Mouse (Mus musculus): ENCODE data around the gene Tspan17. TPM values are rescaled to one million over a fixed set of nuclear protein-coding genes. Genes with fewer than 3 reads are reported as not detected.

Gene Tspan17
- polyA plus RNA-seq, 1 experiment from 2014 or later, result 1.8 TPM

GRCm38 (mm10) chr13:54797861-54798643 is 8.9 kb downstream of the Tspan17 start:
- H3K36me3 ChIP-seq, result no peaks in the 10 kb centered on the region
- H3K4me2 ChIP-seq, result no peak overlapping the region
- H3K9ac ChIP-seq, result no peak overlapping the region
- H3K27me3 ChIP-seq (replicated peaks), result peaks cover 48% of the 10 kb centered on the region
- no peak for ATAC-seq
- 70% methylated on average over 16 of the region's 16 CpGs for WGBS (ENCODE audit: insufficient replicate concordance)
- no peak overlapping the region for H3K27ac ChIP-seq
- H3K4me1 ChIP-seq, result no peaks in the 10 kb centered on the region
- H3K9me3 ChIP-seq (replicated peaks), result no peaks in the 10 kb centered on the region
- no peak overlapping the region for H3K4me3 ChIP-seq

- no peak overlapping the region for H3K4me2 ChIP-seq
- peaks cover 41% of the 10 kb centered on the region for H3K27me3 ChIP-seq (replicated peaks)
- no peaks in the 10 kb centered on the region for H3K36me3 ChIP-seq
- ATAC-seq, result no peak
- 53% methylated on average over 10 of the region's 10 CpGs for WGBS (ENCODE audit: insufficient replicate concordance)
- H3K4me3 ChIP-seq, result no peak overlapping the region
- no peak overlapping the region for H3K9ac ChIP-seq
- H3K27ac ChIP-seq, result no peak overlapping the region
- no peaks in the 10 kb centered on the region for H3K9me3 ChIP-seq (replicated peaks)
- no peaks in the 10 kb centered on the region for H3K4me1 ChIP-seq
Measured at GRCm38 (mm10) chr13:54798740-54799139, 9.6 kb downstream of the Tspan17 start.

GRCm38 (mm10) chr13:54799701-54800100 is 10.5 kb downstream of the Tspan17 start:
- no peaks in the 10 kb centered on the region for H3K9me3 ChIP-seq (replicated peaks)
- no peak overlapping the region for H3K27ac ChIP-seq
- 14% methylated on average over 9 of the region's 9 CpGs for WGBS (ENCODE audit: insufficient replicate concordance)
- H3K4me1 ChIP-seq, result no peaks in the 10 kb centered on the region
- H3K4me2 ChIP-seq, result no peak overlapping the region
- no peak overlapping the region for H3K9ac ChIP-seq
- H3K4me3 ChIP-seq, result no peak overlapping the region
- H3K36me3 ChIP-seq, result no peaks in the 10 kb centered on the region
- no peak for ATAC-seq
- H3K27me3 ChIP-seq (replicated peaks), result peaks cover 39% of the 10 kb centered on the region

GRCm38 (mm10) chr13:54800206-54800605 is 11.0 kb downstream of the Tspan17 start:
- Histone ChIP-seq H3K9me3 (replicated peaks) (no peaks in the 10 kb centered on the region), H3K36me3 (no peaks in the 10 kb centered on the region), H3K4me2 (no peak overlapping the region), H3K4me1 (no peaks in the 10 kb centered on the region), H3K9ac (no peak overlapping the region), H3K27ac (no peak overlapping the region), H3K27me3 (replicated peaks) (peaks cover 41% of the 10 kb centered on the region), H3K4me3 (no peak overlapping the region)
- WGBS (ENCODE audit: insufficient replicate concordance), result 66% methylated on average over 4 of the region's 4 CpGs
- ATAC-seq, result no peak

- Histone ChIP-seq H3K36me3 (no peaks in the 10 kb centered on the region), H3K27ac (no peak overlapping the region), H3K4me1 (no peaks in the 10 kb centered on the region), H3K9ac (no peak overlapping the region), H3K9me3 (replicated peaks) (no peaks in the 10 kb centered on the region), H3K27me3 (replicated peaks) (peaks cover 39% of the 10 kb centered on the region), H3K4me2 (no peak overlapping the region), H3K4me3 (no peak overlapping the region)
- 61% methylated on average over 6 of the region's 6 CpGs for WGBS (ENCODE audit: insufficient replicate concordance)
- no peak for ATAC-seq
Measured at GRCm38 (mm10) chr13:54803010-54803409, 13.8 kb downstream of the Tspan17 start.

GRCm38 (mm10) chr13:54805134-54805838 is 16.1 kb downstream of the Tspan17 start:
- Histone ChIP-seq H3K9me3 (replicated peaks) (no peaks in the 10 kb centered on the region), H3K4me2 (no peak overlapping the region), H3K9ac (no peak overlapping the region), H3K27ac (no peak overlapping the region), H3K4me1 (no peaks in the 10 kb centered on the region), H3K36me3 (no peaks in the 10 kb centered on the region), H3K4me3 (no peak overlapping the region), H3K27me3 (replicated peaks) (peaks cover 32% of the 10 kb centered on the region)
- 37% methylated on average over 21 of the region's 21 CpGs for WGBS (ENCODE audit: insufficient replicate concordance)
- no peak for ATAC-seq

- Histone ChIP-seq H3K36me3 (no peaks in the 10 kb centered on the region), H3K9ac (no peak overlapping the region), H3K4me3 (no peak overlapping the region), H3K9me3 (replicated peaks) (no peaks in the 10 kb centered on the region), H3K4me2 (no peak overlapping the region), H3K27me3 (replicated peaks) (peaks cover 32% of the 10 kb centered on the region), H3K27ac (no peak overlapping the region), H3K4me1 (no peaks in the 10 kb centered on the region)
- ATAC-seq, result no peak
- 47% methylated on average over 13 of the region's 13 CpGs for WGBS (ENCODE audit: insufficient replicate concordance)
Measured at GRCm38 (mm10) chr13:54806434-54806976, 17.3 kb downstream of the Tspan17 start.

GRCm38 (mm10) chr13:54808067-54808466 is 18.9 kb downstream of the Tspan17 start:
- ATAC-seq, result no peak
- 51% methylated on average over 12 of the region's 12 CpGs for WGBS (ENCODE audit: insufficient replicate concordance)
- H3K27ac ChIP-seq, result no peak overlapping the region
- H3K27me3 ChIP-seq (replicated peaks), result peaks cover 32% of the 10 kb centered on the region
- no peak overlapping the region for H3K4me3 ChIP-seq
- H3K4me1 ChIP-seq, result no peaks in the 10 kb centered on the region
- no peaks in the 10 kb centered on the region for H3K9me3 ChIP-seq (replicated peaks)
- no peaks in the 10 kb centered on the region for H3K36me3 ChIP-seq
- H3K9ac ChIP-seq, result no peak overlapping the region
- no peak overlapping the region for H3K4me2 ChIP-seq

- no peak overlapping the region for H3K9ac ChIP-seq
- WGBS (ENCODE audit: insufficient replicate concordance), result 43% methylated on average over 7 of the region's 7 CpGs
- no peaks in the 10 kb centered on the region for H3K36me3 ChIP-seq
- no peaks in the 10 kb centered on the region for H3K9me3 ChIP-seq (replicated peaks)
- no peaks in the 10 kb centered on the region for H3K4me1 ChIP-seq
- peaks cover 6% of the 10 kb centered on the region for H3K27me3 ChIP-seq (replicated peaks)
- no peak overlapping the region for H3K4me2 ChIP-seq
- H3K4me3 ChIP-seq, result no peak overlapping the region
- no peak for ATAC-seq
- H3K27ac ChIP-seq, result no peak overlapping the region
Measured at GRCm38 (mm10) chr13:54811476-54811875, 22.3 kb downstream of the Tspan17 start.

- 69% methylated on average over 9 of the region's 9 CpGs for WGBS (ENCODE audit: insufficient replicate concordance)
- Histone ChIP-seq H3K27ac (no peak overlapping the region), H3K9me3 (replicated peaks) (no peaks in the 10 kb centered on the region), H3K4me3 (no peak overlapping the region), H3K4me2 (no peak overlapping the region), H3K36me3 (no peaks in the 10 kb centered on the region), H3K27me3 (replicated peaks) (peaks cover 8% of the 10 kb centered on the region; the same call in 1 of the 2 replicates), H3K4me1 (no peaks in the 10 kb centered on the region), H3K9ac (no peak overlapping the region)
- no peak for ATAC-seq
Measured at GRCm38 (mm10) chr13:54813381-54813780, 24.2 kb downstream of the Tspan17 start.

GRCm38 (mm10) chr13:54818399-54819254 is 29.4 kb downstream of the Tspan17 start:
- no peak for ATAC-seq
- 30% methylated on average over 17 of the region's 17 CpGs for WGBS (ENCODE audit: insufficient replicate concordance)
- no peak overlapping the region for H3K9ac ChIP-seq

More at GRCm38 (mm10) chr13:54818399-54819254, 29.4 kb downstream of the Tspan17 start:
- Histone ChIP-seq H3K4me1 (no peaks in the 10 kb centered on the region), H3K9me3 (replicated peaks) (no peaks in the 10 kb centered on the region), H3K4me2 (no peak overlapping the region), H3K4me3 (no peak overlapping the region), H3K27me3 (replicated peaks) (0 out of 2 replicates have a peak, but pooled peaks cover 15% of the 10 kb centered on the region), H3K36me3 (no peaks in the 10 kb centered on the region), H3K27ac (no peak overlapping the region)
